25 mouse cellular contexts compared by ENCODE assay signal in the genomic region with DNA sequence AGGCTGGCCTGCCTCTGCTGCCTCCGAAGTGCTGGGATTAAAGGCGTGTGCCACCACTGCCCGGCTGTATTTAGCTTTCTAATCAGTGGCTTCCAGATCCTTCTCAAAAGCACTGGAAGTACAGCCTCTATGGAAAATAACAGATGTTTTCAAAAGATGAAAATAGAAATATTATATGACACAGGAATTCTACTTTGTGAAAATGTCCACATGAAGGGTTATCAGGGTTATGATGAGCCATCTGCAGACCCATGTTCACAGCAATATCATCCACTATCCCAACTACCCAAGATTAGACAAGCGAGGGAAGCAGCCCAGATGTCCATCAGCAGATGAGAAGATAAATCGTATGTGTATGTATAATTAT. TPM values are rescaled to one million over a fixed set of nuclear protein-coding genes. Genes with fewer than 3 reads are reported as not detected.
DNase-seq lines count a peak whose midpoint lies in the region; ATAC-seq and TF ChIP-seq lines count a peak whose summit lies in the region.
"Had no signal": no experiment of that assay in that cellular context is flagged by ENCODE, and none has a peak within 500 bp of the region (broad histone marks: within the 10 kb centered on the region; RNA-seq: fewer than 3 reads in every experiment).

No protein-coding gene starts in this region.

- ATAC-seq in liver, embryonic 12.5 days, result peak; percentile 50
- ATAC-seq in liver, embryonic 11.5 days (replicated peaks; ENCODE audit: low FRiP score), result no peak
- ATAC-seq in midbrain, embryonic 11.5 days (ENCODE audit: low FRiP score), result no peak
- no peak for ATAC-seq in midbrain, embryonic 15.5 days (replicated peaks)
- peak; percentile 61 for ATAC-seq in liver, embryonic 15.5 days (ENCODE audit: insufficient read depth)
- peak; percentile 73 for ATAC-seq in liver, postnatal 0 days
- ATAC-seq in hindbrain, embryonic 11.5 days (ENCODE audit: low FRiP score), result no peak
- ATAC-seq in intestine, embryonic 15.5 days, result no peak
- ATAC-seq: CD4-positive, CD25-positive, alpha-beta regulatory T cell, adult 4 months; forebrain, embryonic 13.5 days; forebrain, embryonic 15.5 days had no signal

- H3K9ac ChIP-seq in liver, embryonic 12.5 days, result no peak overlapping the region
- H3K9ac ChIP-seq in liver, embryonic 11.5 days (ENCODE audit: low read depth, low read length), result no peak overlapping the region
- no peak overlapping the region for H3K9ac ChIP-seq in midbrain, embryonic 11.5 days (ENCODE audit: low read length)
- H3K9ac ChIP-seq in midbrain, embryonic 15.5 days, result no peak overlapping the region
- no peak overlapping the region for H3K9ac ChIP-seq in liver, embryonic 15.5 days
- no peak overlapping the region for H3K9ac ChIP-seq in liver, postnatal 0 days (replicated peaks)
- H3K9ac ChIP-seq in hindbrain, embryonic 11.5 days (ENCODE audit: low read depth, low read length), result no peak overlapping the region
- H3K9ac ChIP-seq in intestine, embryonic 15.5 days, result no peak overlapping the region
- H3K9ac ChIP-seq: embryonic facial prominence, embryonic 12.5 days; forebrain, embryonic 13.5 days; forebrain, embryonic 15.5 days had no signal

- no peaks in the 10 kb centered on the region for H3K36me3 ChIP-seq in liver, embryonic 12.5 days
- no peaks in the 10 kb centered on the region for H3K36me3 ChIP-seq in liver, embryonic 11.5 days (ENCODE audit: control insufficient read depth, insufficient read depth, low read length)
- no peaks in the 10 kb centered on the region for H3K36me3 ChIP-seq in midbrain, embryonic 11.5 days (ENCODE audit: control insufficient read depth, insufficient read depth, low read length)
- H3K36me3 ChIP-seq in midbrain, embryonic 15.5 days (replicated peaks), result no peaks in the 10 kb centered on the region
- no peaks in the 10 kb centered on the region for H3K36me3 ChIP-seq in liver, embryonic 15.5 days (replicated peaks)
- H3K36me3 ChIP-seq in liver, postnatal 0 days (replicated peaks; ENCODE audit: insufficient read depth, low read length), result no peaks in the 10 kb centered on the region
- H3K36me3 ChIP-seq in hindbrain, embryonic 11.5 days (ENCODE audit: control insufficient read depth, insufficient read depth, low read length), result no peaks in the 10 kb centered on the region
- no peaks in the 10 kb centered on the region for H3K36me3 ChIP-seq in intestine, embryonic 15.5 days
- H3K36me3 ChIP-seq: embryonic facial prominence, embryonic 10.5 days; embryonic facial prominence, embryonic 12.5 days; forebrain, embryonic 15.5 days had no signal

- H3K27me3 ChIP-seq in liver, embryonic 12.5 days (replicated peaks), result no peaks in the 10 kb centered on the region
- no peaks in the 10 kb centered on the region for H3K27me3 ChIP-seq in liver, embryonic 11.5 days (replicated peaks; ENCODE audit: control insufficient read depth, insufficient read depth, low read length)
- no peaks in the 10 kb centered on the region for H3K27me3 ChIP-seq in midbrain, embryonic 11.5 days (ENCODE audit: control insufficient read depth, insufficient read depth, low read length)
- no peaks in the 10 kb centered on the region for H3K27me3 ChIP-seq in midbrain, embryonic 15.5 days (replicated peaks)
- no peaks in the 10 kb centered on the region for H3K27me3 ChIP-seq in liver, embryonic 15.5 days
- H3K27me3 ChIP-seq in liver, postnatal 0 days (ENCODE audit: insufficient read depth, low read length), result no peaks in the 10 kb centered on the region
- no peaks in the 10 kb centered on the region for H3K27me3 ChIP-seq in hindbrain, embryonic 11.5 days (ENCODE audit: control insufficient read depth, insufficient read depth, low read length)
- H3K27me3 ChIP-seq in intestine, embryonic 15.5 days (replicated peaks), result no peaks in the 10 kb centered on the region
- H3K27me3 ChIP-seq: CH12.LX; embryonic facial prominence, embryonic 12.5 days; forebrain, embryonic 13.5 days; forebrain, embryonic 15.5 days had no signal

- no peak for DNase-seq in liver, embryonic 11.5 days (ENCODE audit: low spot score)
- DNase-seq in midbrain, embryonic 11.5 days (ENCODE audit: low spot score, missing footprints), result peak; percentile 23
- DNase-seq in liver, postnatal 0 days, result no peak
- no peak for DNase-seq in hindbrain, embryonic 11.5 days (ENCODE audit: low spot score)
- DNase-seq: adrenal gland, adult 2 months; adrenal gland, postnatal 10 days; adrenal gland, postnatal 25 days; B cell, adult 2 months; cerebellum, adult 11 months; cerebellum, adult 18-20 months; cerebellum, adult 8-10 months; cerebellum, adult 9-11 months; cerebellum, postnatal 14 days; cerebellum, postnatal 36 days had no signal

- TF ChIP-seq CTCF in liver, postnatal 0 days (IDR thresholded peaks at IDR 0.05; ENCODE audit: low read depth), result no peak

- peak; percentile 88 for TF ChIP-seq EP300 in liver, postnatal 0 days (IDR thresholded peaks at IDR 0.05; ENCODE audit: low read depth)

- no peak overlapping the region for H3K4me3 ChIP-seq in liver, embryonic 12.5 days
- no peak overlapping the region for H3K4me3 ChIP-seq in liver, embryonic 11.5 days (ENCODE audit: low read depth, low read length)
- no peak overlapping the region for H3K4me3 ChIP-seq in midbrain, embryonic 11.5 days (ENCODE audit: low read depth, low read length)
- no peak overlapping the region for H3K4me3 ChIP-seq in midbrain, embryonic 15.5 days
- no peak overlapping the region for H3K4me3 ChIP-seq in liver, embryonic 15.5 days (replicated peaks)
- no peak overlapping the region for H3K4me3 ChIP-seq in liver, postnatal 0 days (ENCODE audit: low read depth, low read length)
- H3K4me3 ChIP-seq in hindbrain, embryonic 11.5 days (ENCODE audit: low read depth, low read length), result no peak overlapping the region
- H3K4me3 ChIP-seq in intestine, embryonic 15.5 days (replicated peaks), result no peak overlapping the region
- H3K4me3 ChIP-seq: embryonic facial prominence, embryonic 10.5 days; embryonic facial prominence, embryonic 12.5 days; forebrain, embryonic 13.5 days; forebrain, embryonic 15.5 days had no signal

- 46% methylated on average over 5 of the region's 5 CpGs for WGBS in liver, embryonic 12.5 days (ENCODE audit: insufficient replicate concordance)
- WGBS in liver, embryonic 11.5 days, result 68% methylated on average over 5 of the region's 5 CpGs
- WGBS in midbrain, embryonic 11.5 days, result 93% methylated on average over 5 of the region's 5 CpGs
- 93% methylated on average over 5 of the region's 5 CpGs for WGBS in midbrain, embryonic 15.5 days
- WGBS in liver, embryonic 15.5 days (ENCODE audit: insufficient replicate concordance), result 31% methylated on average over 5 of the region's 5 CpGs
- 64% methylated on average over 5 of the region's 5 CpGs for WGBS in liver, postnatal 0 days (ENCODE audit: insufficient replicate concordance)
- WGBS in hindbrain, embryonic 11.5 days, result 91% methylated on average over 5 of the region's 5 CpGs
- 90% methylated on average over 5 of the region's 5 CpGs for WGBS in intestine, embryonic 15.5 days

- no peaks in the 10 kb centered on the region for H3K9me3 ChIP-seq in liver, embryonic 12.5 days (replicated peaks)
- H3K9me3 ChIP-seq in liver, embryonic 11.5 days (ENCODE audit: control insufficient read depth, low read length), result no peaks in the 10 kb centered on the region
- H3K9me3 ChIP-seq in midbrain, embryonic 11.5 days (ENCODE audit: control insufficient read depth, low read length), result no peaks in the 10 kb centered on the region
- H3K9me3 ChIP-seq in midbrain, embryonic 15.5 days, result no peaks in the 10 kb centered on the region
- no peaks in the 10 kb centered on the region for H3K9me3 ChIP-seq in liver, embryonic 15.5 days (replicated peaks)
- H3K9me3 ChIP-seq in liver, postnatal 0 days (ENCODE audit: low read length), result no peaks in the 10 kb centered on the region
- no peaks in the 10 kb centered on the region for H3K9me3 ChIP-seq in hindbrain, embryonic 11.5 days (ENCODE audit: control insufficient read depth, low read length)
- no peaks in the 10 kb centered on the region for H3K9me3 ChIP-seq in intestine, embryonic 15.5 days
- H3K9me3 ChIP-seq: embryonic facial prominence, embryonic 10.5 days; embryonic facial prominence, embryonic 12.5 days; forebrain, embryonic 13.5 days; forebrain, embryonic 15.5 days; G1E had no signal

- H3K27ac ChIP-seq in liver, embryonic 12.5 days, result no peak overlapping the region
- no peak overlapping the region for H3K27ac ChIP-seq in liver, embryonic 11.5 days (ENCODE audit: low read depth, low read length)
- H3K27ac ChIP-seq in midbrain, embryonic 11.5 days (ENCODE audit: low read depth, low read length), result no peak overlapping the region
- H3K27ac ChIP-seq in midbrain, embryonic 15.5 days, result no peak overlapping the region
- H3K27ac ChIP-seq in liver, embryonic 15.5 days (replicated peaks), result no peak overlapping the region
- H3K27ac ChIP-seq in liver, postnatal 0 days (ENCODE audit: low read depth), result no peak overlapping the region
- H3K27ac ChIP-seq in hindbrain, embryonic 11.5 days (ENCODE audit: low read depth, low read length), result no peak overlapping the region
- H3K27ac ChIP-seq in intestine, embryonic 15.5 days, result no peak overlapping the region
- H3K27ac ChIP-seq: embryonic facial prominence, embryonic 10.5 days; embryonic facial prominence, embryonic 12.5 days; forebrain, embryonic 13.5 days; forebrain, embryonic 15.5 days had no signal

- H3K4me2 ChIP-seq in liver, embryonic 12.5 days, result no peak overlapping the region
- no peak overlapping the region for H3K4me2 ChIP-seq in liver, embryonic 11.5 days
- no peak overlapping the region for H3K4me2 ChIP-seq in midbrain, embryonic 11.5 days
- H3K4me2 ChIP-seq in midbrain, embryonic 15.5 days, result no peak overlapping the region
- no peak overlapping the region for H3K4me2 ChIP-seq in liver, embryonic 15.5 days
- H3K4me2 ChIP-seq in liver, postnatal 0 days (ENCODE audit: low read depth, low read length), result no peak overlapping the region
- H3K4me2 ChIP-seq in hindbrain, embryonic 11.5 days (replicated peaks; ENCODE audit: low read depth, low read length), result no peak overlapping the region
- no peak overlapping the region for H3K4me2 ChIP-seq in intestine, embryonic 15.5 days (replicated peaks)
- H3K4me2 ChIP-seq: embryonic facial prominence, embryonic 12.5 days; forebrain, embryonic 13.5 days; forebrain, embryonic 15.5 days had no signal

- peaks cover 72% of the 10 kb centered on the region for H3K4me1 ChIP-seq in liver, embryonic 12.5 days
- H3K4me1 ChIP-seq in liver, embryonic 11.5 days (replicated peaks; ENCODE audit: control insufficient read depth, insufficient read depth, low read length), result peaks cover 28% of the 10 kb centered on the region
- H3K4me1 ChIP-seq in midbrain, embryonic 11.5 days (ENCODE audit: control insufficient read depth, insufficient read depth, low read length), result 0 out of 2 replicates have a peak, but pooled peaks cover 2% of the 10 kb centered on the region
- H3K4me1 ChIP-seq in midbrain, embryonic 15.5 days, result peaks cover 12% of the 10 kb centered on the region
- peaks cover 60% of the 10 kb centered on the region for H3K4me1 ChIP-seq in liver, embryonic 15.5 days (replicated peaks)
- H3K4me1 ChIP-seq in liver, postnatal 0 days (ENCODE audit: insufficient read depth), result peaks cover 16% of the 10 kb centered on the region
- H3K4me1 ChIP-seq in hindbrain, embryonic 11.5 days (replicated peaks; ENCODE audit: control insufficient read depth, insufficient read depth, low read length), result no peaks in the 10 kb centered on the region
- H3K4me1 ChIP-seq in intestine, embryonic 15.5 days (replicated peaks), result 0 out of 2 replicates have a peak, but pooled peaks cover 13% of the 10 kb centered on the region
- H3K4me1 ChIP-seq: embryonic facial prominence, embryonic 12.5 days had no signal

RNA-seq across cellular contexts. Expression of gene Cd80, which starts 17.1 kb away (rescaled TPM):
- 0.12 and 0.19 TPM in 2 replicates for polyA plus RNA-seq in liver, embryonic 12.5 days (2016; fragmentation: Nextera tagmentation; extraction: Ambion mirVana)
- 0.14 and 0.23 TPM in 2 replicates for polyA plus RNA-seq in liver, embryonic 11.5 days (2014; fragmentation: Nextera tagmentation; extraction: Ambion mirVana)
- 0.42 and 0.65 TPM in 2 replicates for polyA plus RNA-seq in midbrain, embryonic 11.5 days (2014; fragmentation: Nextera tagmentation; extraction: Ambion mirVana)
- polyA plus RNA-seq in midbrain, embryonic 15.5 days (2015; fragmentation: Nextera tagmentation; extraction: Ambion mirVana), result 0.54 and 0.75 TPM in 2 replicates
- polyA plus RNA-seq in liver, embryonic 15.5 days (2015; fragmentation: Nextera tagmentation; extraction: Ambion mirVana), result 0.21 and 0.28 TPM in 2 replicates
- polyA plus RNA-seq in liver, postnatal 0 days (2015; fragmentation: Nextera tagmentation; extraction: Ambion mirVana), result 0.13 and 0.15 TPM in 2 replicates
- polyA plus RNA-seq in hindbrain, embryonic 11.5 days (2014; fragmentation: Nextera tagmentation; extraction: Ambion mirVana), result 0.33 and 0.73 TPM in 2 replicates
- polyA plus RNA-seq in intestine, embryonic 15.5 days (2015; fragmentation: Nextera tagmentation; extraction: Ambion mirVana), result 0.18 and 0.21 TPM in 2 replicates
- polyA plus RNA-seq: adrenal gland, adult 2 months had no signal

RNA-seq across cellular contexts. Expression of gene Adprh, which starts 20.0 kb away (rescaled TPM):
- polyA plus RNA-seq in liver, embryonic 12.5 days (2016; fragmentation: Nextera tagmentation; extraction: Ambion mirVana), result 50.8 and 53.5 TPM in 2 replicates
- 92.0 and 92.1 TPM in 2 replicates for polyA plus RNA-seq in liver, embryonic 11.5 days (2014; fragmentation: Nextera tagmentation; extraction: Ambion mirVana)
- 122 and 134 TPM in 2 replicates for polyA plus RNA-seq in midbrain, embryonic 11.5 days (2014; fragmentation: Nextera tagmentation; extraction: Ambion mirVana)
- 152 and 161 TPM in 2 replicates for polyA plus RNA-seq in midbrain, embryonic 15.5 days (2015; fragmentation: Nextera tagmentation; extraction: Ambion mirVana)
- polyA plus RNA-seq in liver, embryonic 15.5 days (2015; fragmentation: Nextera tagmentation; extraction: Ambion mirVana), result 29.4 and 32.4 TPM in 2 replicates
- polyA plus RNA-seq in liver, postnatal 0 days (2015; fragmentation: Nextera tagmentation; extraction: Ambion mirVana), result 17.9 and 22.2 TPM in 2 replicates
- polyA plus RNA-seq in hindbrain, embryonic 11.5 days (2014; fragmentation: Nextera tagmentation; extraction: Ambion mirVana), result 116 and 125 TPM in 2 replicates
- 83.4 and 84.7 TPM in 2 replicates for polyA plus RNA-seq in intestine, embryonic 15.5 days (2015; fragmentation: Nextera tagmentation; extraction: Ambion mirVana)

RNA-seq across cellular contexts. Expression of gene Pla1a, which starts 39.5 kb away (rescaled TPM):
- polyA plus RNA-seq in liver, embryonic 12.5 days (2016; fragmentation: Nextera tagmentation; extraction: Ambion mirVana), result 3.4 TPM in 2 replicates
- polyA plus RNA-seq in liver, embryonic 11.5 days (2014; fragmentation: Nextera tagmentation; extraction: Ambion mirVana), result 0.79 and 1.4 TPM in 2 replicates
- polyA plus RNA-seq in midbrain, embryonic 11.5 days (2014; fragmentation: Nextera tagmentation; extraction: Ambion mirVana), result 0.23 and 0.59 TPM in 2 replicates
- polyA plus RNA-seq in midbrain, embryonic 15.5 days (2015; fragmentation: Nextera tagmentation; extraction: Ambion mirVana), result 0.42 and 0.61 TPM in 2 replicates
- polyA plus RNA-seq in liver, embryonic 15.5 days (2015; fragmentation: Nextera tagmentation; extraction: Ambion mirVana), result 27.2 and 30.5 TPM in 2 replicates
- polyA plus RNA-seq in liver, postnatal 0 days (2015; fragmentation: Nextera tagmentation; extraction: Ambion mirVana), result 49.8 and 55.8 TPM in 2 replicates
- 0.14 and 0.28 TPM in 2 replicates for polyA plus RNA-seq in hindbrain, embryonic 11.5 days (2014; fragmentation: Nextera tagmentation; extraction: Ambion mirVana)
- polyA plus RNA-seq in intestine, embryonic 15.5 days (2015; fragmentation: Nextera tagmentation; extraction: Ambion mirVana), result 1.3 and 1.7 TPM in 2 replicates
- polyA plus RNA-seq: embryonic facial prominence, embryonic 10.5 days; G1E had no signal

RNA-seq across cellular contexts. Expression of gene Timmdc1, which starts 50.0 kb away (rescaled TPM):
- polyA plus RNA-seq in liver, embryonic 12.5 days (2016; fragmentation: Nextera tagmentation; extraction: Ambion mirVana), result 19.7 and 19.9 TPM in 2 replicates
- polyA plus RNA-seq in liver, embryonic 11.5 days (2014; fragmentation: Nextera tagmentation; extraction: Ambion mirVana), result 25.1 and 28.1 TPM in 2 replicates
- 27.6 and 29.2 TPM in 2 replicates for polyA plus RNA-seq in midbrain, embryonic 11.5 days (2014; fragmentation: Nextera tagmentation; extraction: Ambion mirVana)
- polyA plus RNA-seq in midbrain, embryonic 15.5 days (2015; fragmentation: Nextera tagmentation; extraction: Ambion mirVana), result 32.0 and 33.0 TPM in 2 replicates
- 10.2 and 12.4 TPM in 2 replicates for polyA plus RNA-seq in liver, embryonic 15.5 days (2015; fragmentation: Nextera tagmentation; extraction: Ambion mirVana)
- polyA plus RNA-seq in liver, postnatal 0 days (2015; fragmentation: Nextera tagmentation; extraction: Ambion mirVana), result 14.8 and 17.0 TPM in 2 replicates
- polyA plus RNA-seq in hindbrain, embryonic 11.5 days (2014; fragmentation: Nextera tagmentation; extraction: Ambion mirVana), result 26.9 and 35.6 TPM in 2 replicates
- polyA plus RNA-seq in intestine, embryonic 15.5 days (2015; fragmentation: Nextera tagmentation; extraction: Ambion mirVana), result 25.6 and 26.6 TPM in 2 replicates

Comparison
In these comparisons a context has a peak if more than half of its experiments do, and no peak if none do; other contexts are left out.
1. ATAC-seq: peak in liver, embryonic 12.5 days (single experiment), liver, embryonic 15.5 days (single experiment) and liver, postnatal 0 days (single experiment); none in liver, embryonic 11.5 days (single experiment), midbrain, embryonic 11.5 days (single experiment), midbrain, embryonic 15.5 days (single experiment), hindbrain, embryonic 11.5 days (single experiment) and intestine, embryonic 15.5 days (single experiment).